Mouse (Mus musculus) ES-E14 (cell line): ENCODE measurements around the gene Cfap58.

Source experiments
- CHD2 ChIP-seq: IDR thresholded peaks from 2 replicates; pipeline ENCODE4 v1.6.1; 2014; ENCODE audit warnings: mild to moderate bottlenecking, low read depth, low read length, inconsistent platforms
- HCFC1 ChIP-seq: IDR thresholded peaks from 2 replicates; pipeline ENCODE4 v1.6.1; 2012; ENCODE audit warnings: low read length, inconsistent platforms, borderline replicate concordance; ENCODE audit not compliant: insufficient read depth
- MAFK ChIP-seq: IDR thresholded peaks from 2 replicates; pipeline ENCODE4 v1.6.1; 2014; ENCODE audit warnings: mild to moderate bottlenecking, low read depth, low read length, inconsistent platforms; ENCODE audit not compliant: insufficient read depth
- ZC3H11A ChIP-seq: IDR thresholded peaks from 2 replicates; pipeline ENCODE4 v1.6.1; 2012; ENCODE audit warnings: low read depth, mild to moderate bottlenecking, inconsistent platforms, low read length, borderline replicate concordance
- ZNF384 ChIP-seq: IDR thresholded peaks from 2 replicates; pipeline ENCODE4 v1.6.1; 2012; ENCODE audit warnings: low read depth, low read length, inconsistent platforms

GRCm38 (mm10) chr19:47971066-47971465 lies 33.6 kb downstream of the Cfap58 start:
- no peak for TF ChIP-seq ZNF384
- no peak for TF ChIP-seq ZC3H11A
- no peak for TF ChIP-seq MAFK
- no peak for TF ChIP-seq CHD2
- TF ChIP-seq HCFC1, result no peak
